Mouse (Mus musculus) heart, embryonic 12.5 days (tissue): Measurements from ENCODE around the gene Gm12169. TPM values are rescaled to one million over a fixed set of nuclear protein-coding genes. Genes with fewer than 3 reads are reported as not detected.

Source experiments
- polyA plus RNA-seq: library from polyadenylated mRNA; unstranded; fragments of >200 nt; fragmentation: Nextera tagmentation; extraction: Ambion mirVana; gene quantifications from 2 replicates; pipeline ENCODE4 v1.2.1, GENCODE M21; 2016

Gm12169 gene
- polyA plus RNA-seq, 1 experiment from 2014 or later = not detected

Other genes with a start within 250 kb of the Gm12169 start
- gene Cyfip2, start 211.4 kb upstream of the Gm12169 start, polyA plus RNA-seq = 6.2 and 6.5 TPM in 2 replicates
- gene Itk, start 134.7 kb upstream of the Gm12169 start, polyA plus RNA-seq = not detected in 2 replicates
- not detected in 2 replicates for gene Fam71b, start 127.7 kb upstream of the Gm12169 start, polyA plus RNA-seq
- gene Med7, start 87.3 kb upstream of the Gm12169 start, polyA plus RNA-seq = 54.9 and 56.8 TPM in 2 replicates
- 0.10 and 0.19 TPM in 2 replicates for gene Havcr2, start 69.3 kb upstream of the Gm12169 start, polyA plus RNA-seq
- gene BC053393, start 47.3 kb downstream of the Gm12169 start, polyA plus RNA-seq = 0.24 and 0.38 TPM in 2 replicates
- not detected in 2 replicates for gene Dppa1, start 105.0 kb downstream of the Gm12169 start, polyA plus RNA-seq
- 0.14 TPM in 1 of 2 replicates, not detected in the other for gene Timd2, start 182.8 kb downstream of the Gm12169 start, polyA plus RNA-seq
- not detected in 2 replicates for gene Havcr1, start 210.9 kb downstream of the Gm12169 start, polyA plus RNA-seq